Mouse (Mus musculus): ENCODE data around the gene Aldh16a1. TPM values are rescaled to one million over a fixed set of nuclear protein-coding genes. Genes with fewer than 3 reads are reported as not detected.
A peak's percentile ranks its signal among the peaks of the same experiment; 100 is the strongest.
"Not testable (repeated sequence)": the region's sequence is repeated elsewhere in the genome, so short reads cannot be mapped to it uniquely, and the experiment has no call there.

The Aldh16a1 gene
- polyA plus RNA-seq, 2 experiments from 2014 or later = 21.4 to 27.4 TPM

DNA sequence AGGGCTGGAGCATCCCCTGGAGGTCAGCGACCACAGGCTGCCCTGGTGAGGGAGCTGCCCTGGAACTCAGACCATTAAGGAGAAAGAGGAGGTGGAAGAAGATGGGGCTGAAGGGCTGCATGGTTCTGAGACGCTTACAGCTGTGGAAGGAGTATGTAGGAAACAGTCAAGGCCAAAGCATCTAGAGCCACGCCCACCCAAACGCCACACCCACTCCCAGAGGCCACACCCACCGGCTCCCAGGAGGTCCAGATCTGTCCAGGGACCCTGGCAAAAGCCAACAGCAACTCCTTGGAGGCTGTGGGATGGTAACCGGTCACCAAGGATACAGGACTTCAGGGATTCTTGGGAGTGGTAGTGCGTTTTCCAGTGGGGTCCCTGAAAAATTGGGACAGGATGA, 24.2 kb upstream of the Aldh16a1 start:
- no peak for ATAC-seq

DNA sequence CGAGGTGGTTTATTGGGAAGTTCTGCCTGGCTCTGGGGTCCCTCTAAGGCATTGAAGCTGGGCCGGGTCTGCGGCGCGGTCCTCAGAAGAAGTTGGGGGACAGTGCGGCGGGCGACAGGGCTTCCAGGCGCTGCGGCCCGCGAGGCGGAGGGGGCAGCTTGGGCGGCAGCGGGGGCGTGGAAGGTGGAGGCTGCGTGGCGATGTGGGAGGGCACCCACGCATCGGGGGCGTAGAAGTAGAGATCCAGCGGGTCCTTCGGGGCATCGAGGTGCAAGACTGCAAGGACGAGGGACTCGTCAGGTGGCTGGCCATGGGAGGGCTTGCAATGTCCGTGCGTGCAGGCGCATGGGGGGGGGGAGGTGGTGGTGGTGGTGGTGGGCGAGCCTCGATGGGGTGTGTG, 22.0 kb upstream of the Aldh16a1 start:
- no peak for ATAC-seq

- ATAC-seq = no peak
These were observed 21.5 kb upstream of the Aldh16a1 start for GRCm38 (mm10) chr7:45175929-45176328.

DNA sequence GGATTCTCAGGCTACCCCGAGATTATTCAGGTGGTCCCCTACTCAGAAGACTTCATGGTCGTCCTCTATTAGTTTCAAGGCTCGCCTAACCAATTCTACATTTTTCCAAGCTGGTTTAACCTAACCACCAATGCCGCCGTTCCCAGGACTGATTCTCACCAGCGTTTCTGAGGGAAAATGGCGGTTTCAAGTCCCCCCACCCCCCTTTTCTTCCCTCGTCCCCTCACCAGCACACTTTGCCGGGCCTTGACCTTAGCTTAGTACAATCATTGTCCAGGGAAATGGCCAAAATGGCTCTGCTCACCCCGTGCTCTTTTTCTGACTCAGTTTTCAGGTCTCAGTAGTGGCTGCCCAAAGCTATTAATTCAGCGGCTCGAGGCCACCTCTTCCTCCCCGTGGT, 21.0 kb upstream of the Aldh16a1 start:
- no peak for ATAC-seq

- no peak for ATAC-seq
These were observed 20.3 kb upstream of the Aldh16a1 start for GRCm38 (mm10) chr7:45174567-45175280.

DNA sequence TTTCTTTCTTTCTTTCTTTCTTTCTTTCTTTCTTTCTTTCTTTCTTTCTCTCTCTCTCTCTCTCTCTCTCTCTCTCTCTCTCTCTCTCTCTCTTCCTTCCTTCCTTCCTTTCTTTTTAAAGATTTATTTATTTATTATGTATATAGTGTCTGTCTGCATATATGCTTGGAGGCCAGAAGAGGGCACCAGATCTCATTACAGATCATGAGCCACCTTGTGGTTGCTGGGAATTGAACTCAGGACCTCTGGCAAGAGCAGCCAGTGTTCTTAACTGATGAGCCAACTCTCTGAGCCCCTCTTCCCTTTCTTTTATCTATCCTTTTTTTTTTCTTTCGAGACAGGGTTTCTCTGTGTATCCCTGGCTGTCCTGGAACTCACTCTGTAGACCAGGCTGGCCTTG, 19.4 kb upstream of the Aldh16a1 start:
- not testable (repeated sequence) for ATAC-seq

- ATAC-seq = no peak
These were observed 18.6 kb upstream of the Aldh16a1 start for GRCm38 (mm10) chr7:45172974-45173373.

DNA sequence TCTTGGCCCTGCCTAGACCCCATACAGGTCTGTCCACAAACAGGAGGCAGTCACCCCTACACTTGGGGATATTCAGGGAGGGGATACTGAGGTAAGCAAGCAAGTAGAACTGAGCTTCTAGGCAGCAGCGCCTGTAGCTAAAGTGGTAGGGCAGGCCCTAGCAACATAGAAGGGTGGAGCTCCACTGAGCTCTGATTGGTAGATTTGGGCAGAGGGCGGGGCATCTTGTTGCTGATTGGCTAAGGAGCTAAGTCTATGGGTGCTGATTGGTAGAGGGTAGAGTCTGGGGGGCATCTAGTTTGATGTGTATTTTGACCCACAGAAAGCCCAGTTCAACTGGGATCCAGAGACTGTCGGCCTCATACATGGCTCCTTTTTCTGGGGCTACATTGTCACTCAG, 15.1 kb upstream of the Aldh16a1 start:
- ATAC-seq = no peak

GRCm38 (mm10) chr7:45168656-45169055, 14.3 kb upstream of the Aldh16a1 start:
- no peak for ATAC-seq

DNA sequence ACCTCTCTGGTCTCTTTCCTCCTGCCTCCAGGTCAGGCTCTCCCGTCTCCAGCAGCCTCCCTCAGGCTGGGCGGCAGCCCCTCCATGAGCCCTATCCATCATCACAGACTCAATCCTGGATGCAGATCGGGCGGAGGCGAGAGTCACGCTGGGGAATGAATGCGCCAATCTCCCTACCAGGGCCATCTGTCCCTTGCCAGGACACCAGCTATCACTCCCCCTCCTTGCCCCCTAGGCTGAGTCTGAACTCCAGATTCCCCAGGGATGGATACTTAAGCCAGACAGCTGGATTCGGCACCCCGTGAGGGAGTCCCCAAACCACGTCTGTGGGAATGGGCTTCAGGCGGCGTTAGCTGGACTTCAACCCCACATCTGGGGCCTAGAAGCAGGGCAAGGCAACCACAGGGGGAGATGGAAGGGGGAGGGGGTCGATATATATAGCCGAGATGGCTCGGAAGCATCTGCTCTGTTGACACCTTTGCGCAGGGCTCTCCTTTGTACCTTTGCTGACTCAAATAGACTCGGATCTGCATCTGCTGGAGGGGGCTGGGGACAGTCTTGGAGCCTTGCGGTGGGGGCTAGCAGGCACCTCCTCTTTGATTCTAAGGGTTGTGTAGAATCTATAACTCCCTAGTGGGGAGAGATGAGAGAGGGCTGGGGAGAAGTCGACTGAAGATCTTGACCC, 13.5 kb upstream of the Aldh16a1 start:
- no peak for ATAC-seq

DNA sequence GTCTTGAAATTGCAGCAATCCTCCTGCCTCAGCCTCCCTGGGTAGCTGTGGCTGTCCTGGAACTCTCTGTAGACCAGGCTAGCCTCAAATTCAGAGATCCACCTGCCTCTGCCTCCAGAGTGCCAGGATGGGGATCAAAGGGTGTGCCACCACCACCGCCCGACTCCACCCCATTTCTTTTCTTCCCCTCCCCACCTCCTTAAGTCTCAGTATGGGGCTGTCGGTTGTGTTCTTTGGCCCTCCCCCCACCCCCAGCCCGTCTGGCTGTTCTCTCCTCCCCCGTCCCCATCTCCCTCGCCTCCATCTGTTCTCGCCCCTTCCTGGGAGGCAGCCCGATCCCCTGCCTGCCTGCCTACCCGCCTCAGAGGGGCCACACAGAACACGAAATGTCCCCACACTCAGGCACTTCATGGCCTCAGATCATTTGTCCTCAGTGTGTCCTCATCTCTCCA, 12.6 kb upstream of the Aldh16a1 start:
- no peak for ATAC-seq

- ATAC-seq = no peak
These were observed 11.3 kb upstream of the Aldh16a1 start for GRCm38 (mm10) chr7:45165701-45166100.

GRCm38 (mm10) chr7:45164833-45165232, 10.4 kb upstream of the Aldh16a1 start:
- no peak for ATAC-seq

DNA sequence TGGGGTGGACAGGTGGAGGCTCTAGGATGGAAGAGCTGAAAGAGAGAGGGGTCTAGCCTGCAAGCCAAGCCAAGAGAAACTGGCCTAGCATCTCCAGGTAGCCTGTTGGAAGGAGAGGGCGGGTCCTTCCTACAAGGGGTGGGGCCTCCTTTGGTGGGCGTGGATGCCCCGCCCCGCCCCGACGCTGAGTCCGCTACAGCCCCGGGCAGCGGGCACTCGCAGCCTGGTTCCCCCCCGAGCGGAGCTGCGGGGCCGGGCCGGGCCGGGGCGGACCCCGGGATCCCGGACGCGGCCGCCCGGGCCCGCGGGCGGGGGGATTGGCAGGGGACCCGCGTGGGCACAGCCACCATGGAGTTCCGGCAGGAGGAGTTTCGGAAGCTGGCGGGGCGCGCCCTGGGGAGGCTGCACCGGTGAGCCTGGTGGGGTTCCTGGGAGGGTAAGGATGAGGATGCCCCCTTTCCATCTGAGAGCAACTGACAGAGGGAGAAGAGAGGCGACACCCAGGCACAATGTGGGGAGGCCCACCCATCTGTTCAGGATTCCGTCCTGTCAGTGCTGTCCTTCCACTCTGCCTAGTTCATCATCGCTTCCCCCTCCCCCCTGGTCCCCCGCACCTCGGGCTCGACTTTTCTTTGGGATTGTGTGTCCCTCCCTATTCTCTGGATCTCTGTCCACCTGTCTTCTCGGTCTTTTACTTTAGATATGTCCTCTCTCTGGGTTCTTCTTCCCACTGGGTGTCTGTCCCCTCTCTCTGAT, 9.5 kb upstream of the Aldh16a1 start, which contains the start of gene Slc17a7:
Gene Slc17a7 (plus strand): TSS at position 215 of the 756 bp plus-strand sequence.
- ATAC-seq = no peak

GRCm38 (mm10) chr7:45162996-45163615, 8.7 kb upstream of the Aldh16a1 start:
- ATAC-seq = no peak

GRCm38 (mm10) chr7:45162551-45162950, 8.2 kb upstream of the Aldh16a1 start:
- no peak for ATAC-seq

DNA sequence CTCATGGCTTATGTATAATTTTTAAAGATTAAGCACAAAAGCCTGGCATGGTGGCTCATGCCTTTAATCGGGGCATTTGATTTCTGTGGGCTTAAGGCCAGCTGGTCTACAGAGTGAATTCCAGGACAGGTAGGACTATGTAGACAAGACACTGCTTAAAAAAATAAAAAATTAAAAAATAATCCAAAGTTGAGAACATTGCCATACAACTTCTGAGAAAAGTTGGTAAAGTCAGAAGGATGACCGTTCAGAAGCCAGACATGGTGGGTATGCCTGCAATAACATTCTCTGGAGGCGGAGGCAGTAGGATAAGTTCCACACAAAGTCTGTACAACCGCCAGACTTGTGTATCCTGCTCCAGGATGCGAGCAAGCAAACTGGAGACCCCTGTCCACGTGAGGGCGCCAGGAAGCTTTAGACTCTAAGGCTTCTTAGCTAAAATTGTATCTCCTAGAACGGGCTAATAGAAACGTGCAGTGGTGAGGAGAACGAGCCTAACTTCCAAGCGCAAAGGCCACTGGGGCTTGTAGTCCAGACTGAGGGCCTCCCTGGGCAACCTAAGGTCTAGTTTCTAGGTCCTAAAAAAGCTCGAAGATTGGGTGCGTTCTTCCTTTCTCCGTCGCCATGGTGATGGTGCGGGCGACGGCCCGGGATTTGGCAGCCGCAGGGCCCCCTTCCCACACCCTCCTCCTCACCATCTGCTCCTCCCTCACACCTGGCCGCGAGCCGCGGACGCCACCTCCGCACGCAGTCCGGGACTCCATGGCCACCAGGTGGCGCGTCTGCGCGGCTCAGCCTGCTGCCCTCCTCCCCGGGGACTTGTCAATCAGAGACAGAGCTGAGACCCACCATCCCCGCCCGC, 7.5 kb upstream of the Aldh16a1 start:
- ATAC-seq = peak; percentile 90

DNA sequence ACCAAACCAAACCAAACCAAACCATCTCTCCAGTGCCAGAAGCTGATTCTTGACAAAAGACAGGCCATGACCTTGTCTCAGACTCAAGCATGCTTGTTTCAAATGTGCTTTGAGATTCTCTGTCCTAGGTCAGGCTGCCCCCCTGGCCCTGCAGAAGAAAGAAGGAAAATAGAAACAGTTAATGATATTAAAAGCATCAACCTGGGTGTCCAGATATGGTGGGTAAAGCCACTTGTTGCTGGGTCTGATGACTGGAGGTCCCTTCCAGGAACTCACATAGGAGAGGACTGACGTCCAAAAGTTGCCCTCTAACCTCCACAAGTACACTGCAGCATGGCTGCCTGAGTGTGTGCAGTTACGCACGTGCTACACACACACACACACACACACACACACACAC, 6.5 kb upstream of the Aldh16a1 start:
- ATAC-seq = no peak

DNA sequence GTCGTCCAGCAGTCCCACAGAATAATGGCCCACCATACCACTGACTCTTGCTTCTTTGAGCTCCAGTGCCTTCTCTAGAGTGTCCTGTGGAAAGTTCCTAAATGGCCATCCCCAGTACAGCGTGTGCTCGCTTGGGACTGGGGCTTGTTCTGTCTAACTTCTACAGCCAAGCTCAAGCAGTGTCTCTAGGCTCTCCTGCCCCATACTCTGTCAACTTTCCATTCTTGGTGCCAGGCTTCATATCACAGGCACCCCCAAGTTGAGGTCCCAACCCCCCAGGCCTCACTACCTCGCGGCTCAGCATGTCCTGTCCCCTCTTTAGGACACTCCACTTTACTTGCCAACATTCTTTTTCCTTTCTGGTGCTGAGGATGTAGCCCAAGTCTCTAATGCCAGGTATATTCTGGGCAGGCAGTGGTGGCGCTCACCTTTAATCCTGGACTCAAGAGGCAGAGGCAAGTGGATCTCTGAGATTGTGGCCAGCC, 6.0 kb upstream of the Aldh16a1 start:
- no peak for ATAC-seq

- no peak for ATAC-seq
These were observed 4.6 kb upstream of the Aldh16a1 start for GRCm38 (mm10) chr7:45158991-45159390.

DNA sequence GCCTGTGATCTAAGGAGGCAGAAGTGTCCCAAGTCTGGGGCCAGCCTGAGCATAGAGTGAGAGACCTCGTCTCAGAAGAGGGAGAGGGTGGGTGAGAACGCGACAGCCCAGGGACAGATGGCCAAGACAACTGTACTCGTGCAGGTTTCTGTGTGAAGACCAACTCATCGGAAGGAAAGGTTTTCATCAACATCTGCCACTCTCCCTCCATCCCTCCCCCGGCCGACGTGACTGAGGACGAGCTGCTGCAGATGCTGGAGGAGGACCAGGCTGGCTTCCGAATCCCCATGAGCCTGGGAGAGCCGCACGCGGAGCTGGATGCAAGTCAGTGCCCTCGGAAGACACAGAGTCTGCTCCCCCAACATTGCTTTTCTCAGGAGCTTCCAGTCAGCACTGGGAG, 3.1 kb upstream of the Aldh16a1 start:
- ATAC-seq = no peak

GRCm38 (mm10) chr7:45156206-45156605, 1.8 kb upstream of the Aldh16a1 start:
- no peak for ATAC-seq

Measured in activated CD4-positive, CD25-positive, alpha-beta regulatory T cell, adult 4 months (primary cell).